Mouse (Mus musculus): ENCODE data around the gene Olfr710.
"Not testable (repeated sequence)": the region's sequence is repeated elsewhere in the genome, so short reads cannot be mapped to it uniquely, and the experiment has no call there.

Olfr710 gene

DNA sequence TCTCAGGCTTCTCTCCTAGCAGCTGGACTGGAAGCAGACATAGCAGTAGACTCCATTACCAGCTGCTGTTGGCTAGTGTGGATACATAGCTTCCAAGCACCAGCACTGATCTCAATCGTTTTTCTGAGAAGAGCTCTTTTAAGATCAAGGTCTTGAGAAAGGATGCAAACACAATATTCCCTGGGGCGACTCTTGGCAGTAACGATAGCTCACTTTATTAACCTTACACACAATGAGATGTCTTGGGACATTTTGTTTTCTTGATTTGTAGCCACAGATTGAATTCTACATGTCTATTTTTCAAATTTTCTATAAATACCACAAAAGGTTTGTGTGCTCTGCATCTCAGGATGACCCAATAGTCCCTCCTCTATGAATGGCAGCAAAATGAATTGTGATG is at the start of gene Olfr710:
Olfr710 (minus strand) TSS at position 101 of the 400 bp plus-strand sequence.
- no peak for DNase-seq (ENCODE audit: low read depth, low spot score)

DNA sequence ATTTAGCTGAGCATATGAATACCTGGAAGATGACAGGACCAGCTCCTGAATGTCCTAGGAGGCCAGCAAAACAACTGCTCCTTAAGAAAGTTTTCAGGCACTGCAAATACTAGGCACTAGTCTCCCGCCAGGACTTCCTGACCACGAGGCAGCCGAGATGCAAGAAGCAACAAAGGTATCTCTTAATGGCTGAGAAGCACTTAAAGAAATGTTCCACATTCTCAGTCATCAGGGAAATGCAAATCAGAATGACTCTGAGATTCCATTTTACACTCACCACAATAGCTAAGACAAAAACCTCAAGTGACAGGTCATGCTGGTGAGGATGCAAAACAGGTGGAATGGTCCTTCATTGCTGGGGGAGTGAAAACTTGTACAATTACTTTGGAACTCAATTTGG is 37.1 kb upstream of the Olfr710 start:
- peak; percentile 54 for DNase-seq (ENCODE audit: low read depth, low spot score)

DNA sequence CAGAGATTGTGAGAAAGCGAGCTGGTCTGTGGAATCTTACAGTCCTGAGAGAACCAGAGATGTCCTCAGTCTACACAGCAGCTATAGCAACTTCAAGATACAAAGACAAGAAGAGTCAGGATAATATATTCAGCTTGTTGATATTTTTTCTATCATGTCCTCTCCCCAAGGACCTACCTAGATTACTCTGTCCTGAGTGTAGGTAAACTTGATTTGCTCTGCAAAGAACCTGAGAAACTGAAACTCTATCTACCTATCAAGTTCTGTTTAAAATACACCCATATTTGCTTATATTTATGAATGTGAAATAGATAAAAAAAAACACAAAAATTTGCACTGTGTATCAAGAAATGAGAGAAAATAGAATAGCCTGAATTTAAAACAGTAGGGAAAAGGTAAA is 27.2 kb upstream of the Olfr710 start, which contains the start of gene Olfr711:
Olfr711 (minus strand) TSS at position 101 of the 400 bp plus-strand sequence.
- DNase-seq (ENCODE audit: low read depth, low spot score) = no peak

DNA sequence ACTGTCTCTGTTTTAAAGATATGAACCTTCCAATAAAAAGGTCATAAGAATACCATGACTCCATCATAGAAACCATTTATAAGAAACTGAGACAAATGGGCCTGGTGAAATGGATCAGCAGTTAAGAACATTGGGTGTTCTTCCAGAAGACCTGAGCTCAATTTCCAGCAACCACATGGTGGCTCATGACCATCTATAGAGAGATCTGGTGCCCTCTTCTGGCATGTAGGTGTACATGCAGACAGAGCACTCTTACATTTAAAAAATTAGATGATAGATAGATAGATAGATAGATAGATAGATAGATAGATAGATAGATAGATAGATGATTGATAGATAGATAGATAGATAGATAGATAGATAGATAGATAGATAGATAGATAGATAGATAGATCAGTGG is 19.4 kb upstream of the Olfr710 start:
- peak; percentile 54 for DNase-seq (ENCODE audit: low read depth, low spot score)

DNA sequence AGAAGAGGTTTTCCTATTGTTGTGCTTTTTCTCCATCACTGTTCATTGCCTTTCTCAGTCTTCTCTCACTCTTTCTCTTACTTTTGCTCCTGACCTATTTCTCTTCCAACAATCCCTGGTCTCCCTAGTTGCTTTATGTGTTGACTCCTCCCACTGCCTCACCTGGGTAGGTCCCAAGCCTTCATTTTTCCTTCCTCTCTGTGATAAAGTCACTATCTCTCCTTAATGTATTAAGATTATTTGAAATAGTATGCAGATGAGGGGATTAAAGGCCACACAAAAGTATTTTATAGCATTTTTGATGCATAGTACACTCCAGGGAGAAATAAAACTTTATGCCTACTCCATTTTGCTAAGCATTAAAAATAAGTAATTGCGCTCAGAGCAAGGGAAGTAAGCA is 15.7 kb upstream of the Olfr710 start, which contains the start of gene Olfr6:
Olfr6 (minus strand) TSS at position 101 of the 400 bp plus-strand sequence.
- no peak for DNase-seq (ENCODE audit: low read depth, low spot score)

DNA sequence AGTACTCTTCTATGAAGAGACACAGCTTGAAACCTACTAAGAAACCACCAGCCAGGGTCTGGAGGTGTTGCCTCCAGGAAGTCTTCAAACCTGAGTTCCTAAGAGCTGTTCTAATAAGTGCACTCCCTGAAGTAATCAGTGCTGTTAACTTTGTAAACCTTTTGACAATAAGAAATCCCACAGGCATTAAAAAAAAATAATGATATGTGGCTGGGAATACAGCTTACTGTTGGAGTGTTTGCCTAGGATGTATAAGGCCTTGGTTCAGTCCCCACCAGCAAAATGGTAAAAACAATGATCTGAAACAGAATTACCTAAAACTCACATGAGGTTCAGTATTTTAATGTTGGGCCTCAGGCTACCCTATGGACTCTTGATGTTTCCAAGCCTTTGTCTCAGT is 16.0 kb downstream of the Olfr710 start, which contains the start of gene Olfr709-ps1:
Olfr709-ps1 (minus strand) TSS at position 101 of the 400 bp plus-strand sequence.
- no peak for DNase-seq (ENCODE audit: low read depth, low spot score)

DNA sequence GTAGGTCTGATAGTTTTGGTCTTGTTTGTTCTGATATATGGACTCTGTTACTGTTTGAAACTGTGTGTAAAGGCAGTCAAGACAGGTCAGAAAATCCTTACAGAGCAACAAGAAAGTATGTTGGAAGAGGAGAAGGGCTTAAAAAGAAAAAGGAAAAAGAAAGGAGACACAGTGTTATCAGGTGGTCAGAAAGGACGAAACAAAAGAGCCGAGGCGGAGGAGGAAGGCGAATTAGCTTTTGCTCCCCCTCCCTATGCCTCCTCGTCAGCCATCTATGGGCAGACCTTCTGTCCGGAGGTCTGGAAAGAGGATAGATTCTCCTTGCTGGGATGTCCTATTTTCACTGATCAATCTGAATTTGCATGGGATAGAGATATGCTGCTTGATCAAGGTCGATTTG is 27.2 kb downstream of the Olfr710 start:
- not testable (repeated sequence) for DNase-seq (ENCODE audit: low read depth, low spot score)

DNA sequence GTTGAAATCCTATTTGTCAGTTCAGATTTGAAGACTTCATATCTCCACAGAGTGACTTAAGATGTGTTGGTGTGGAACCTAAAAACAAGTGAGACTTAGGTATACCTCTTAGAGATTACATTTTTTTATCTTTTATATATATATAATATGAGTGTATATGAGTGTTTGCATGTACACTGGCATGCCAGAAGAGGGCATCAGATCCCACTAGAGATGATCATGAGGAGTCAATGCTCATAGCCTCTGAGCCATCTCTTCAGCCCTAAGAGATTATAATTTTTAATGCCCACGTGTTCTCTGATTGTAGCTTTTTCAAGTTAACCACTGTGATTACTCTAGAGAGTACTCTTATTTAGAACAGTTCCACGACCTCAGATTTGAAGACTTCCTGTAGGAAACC is 40.4 kb downstream of the Olfr710 start, which contains the start of gene Olfr1532-ps1:
Olfr1532-ps1 (plus strand) TSS at position 326 of the 400 bp plus-strand sequence.
- no peak for DNase-seq (ENCODE audit: low read depth, low spot score)

DNA sequence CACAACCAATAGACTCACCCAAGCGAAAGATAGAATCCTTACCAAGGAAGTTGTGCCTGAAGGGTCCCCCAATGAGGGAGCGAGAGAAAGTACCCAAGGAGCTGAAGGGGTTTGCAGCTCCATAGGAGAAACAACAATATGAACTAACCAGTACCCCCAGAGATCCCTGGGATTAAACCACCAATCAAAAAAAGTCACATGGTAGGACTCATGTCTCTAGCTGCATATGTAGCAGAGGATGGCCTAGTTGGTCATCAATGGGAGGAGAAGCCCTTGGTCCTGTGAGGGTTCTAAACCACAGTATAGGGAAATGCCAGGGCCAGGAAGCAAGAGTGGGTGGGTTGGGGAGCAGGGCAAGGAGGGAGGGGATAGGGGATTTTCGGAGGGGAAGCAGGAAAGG is 47.0 kb downstream of the Olfr710 start, which contains the start of gene Olfr707:
Olfr707 (minus strand) TSS at position 101 of the 400 bp plus-strand sequence.
- not testable (repeated sequence) for DNase-seq (ENCODE audit: low read depth, low spot score)

All from R1 (cell line).